ENCODE assay signal across 17 mouse cellular contexts in genomic region chr6:39063541-39063940, GRCm38 (mm10).
"Had no signal": no experiment of that assay in that cellular context is flagged by ENCODE, and none has a peak within 500 bp of the region (broad histone marks: within the 10 kb centered on the region; RNA-seq: fewer than 3 reads in every experiment).

No protein-coding gene starts in this region.

- ATAC-seq: liver, embryonic 12.5 days; liver, postnatal 0 days; lung, postnatal 0 days; midbrain, embryonic 13.5 days; midbrain, embryonic 15.5 days; midbrain, embryonic 16.5 days had no signal

- DNase-seq: left cerebral cortex, postnatal 4 days; liver; liver, embryonic 13.5 days; liver, postnatal 0 days; lung, adult 18-20 months; lung, adult 2 months; lung, embryonic 14.5 days; lung, postnatal 10 days; lung, postnatal 14 days; lung, postnatal 36 days; lung, postnatal 4 days; midbrain, embryonic 14.5 days had no signal
